Mouse (Mus musculus) kidney, embryonic 16.5 days (tissue): Measurements from ENCODE around the gene Usp46. TPM values are rescaled to one million over a fixed set of nuclear protein-coding genes. Genes with fewer than 3 reads are reported as not detected.

Experiments used
- ATAC-seq: fragments of 200-750 bp; cut with Nextera tagmentation; 2 replicates; pipeline ENCODE4 v1.8.0; 2017; ENCODE audit warnings: moderate TSS enrichment; ENCODE audit not compliant: low FRiP score, low TSS enrichment
- H3K27ac ChIP-seq: fragments of 300-500 bp; sonication (generic); 2 replicates; pipeline ENCODE4 v1.5.1; 2014; ENCODE audit warnings: low read length
- H3K27me3 ChIP-seq: fragments of 300-500 bp; sonication (generic); 2 replicates; pipeline ENCODE4 v1.6.1; 2014; ENCODE audit warnings: low read length, control low read depth, mixed read lengths; ENCODE audit not compliant: insufficient read depth
- H3K36me3 ChIP-seq: fragments of 300-500 bp; sonication (generic); 2 replicates; pipeline ENCODE4 v1.6.1; 2014; ENCODE audit warnings: low read length, control low read depth, mixed read lengths; ENCODE audit not compliant: insufficient read depth
- H3K4me1 ChIP-seq: fragments of 300-500 bp; sonication (generic); 2 replicates; pipeline ENCODE4 v1.6.1; 2014; ENCODE audit warnings: low read length, control low read depth, mixed read lengths; ENCODE audit not compliant: insufficient read depth
- H3K4me2 ChIP-seq: fragments of 300-500 bp; sonication (generic); replicated peaks from 2 replicates; pipeline ENCODE4 v1.6.1; 2014; ENCODE audit warnings: low read depth, low read length
- H3K4me3 ChIP-seq: fragments of 300-500 bp; sonication (generic); 2 replicates; pipeline ENCODE4 v1.5.1; 2014; ENCODE audit warnings: mild to moderate bottlenecking, low read length
- H3K9ac ChIP-seq: fragments of 300-500 bp; sonication (generic); replicated peaks from 2 replicates; pipeline ENCODE4 v1.6.1; 2014; ENCODE audit warnings: low read length
- H3K9me3 ChIP-seq: fragments of 300-500 bp; sonication (generic); 2 replicates; pipeline ENCODE4 v1.6.1; 2016; ENCODE audit warnings: low read length, control low read depth
- WGBS: fragments of 180-500 bp; shearing (Covaris S2); extraction: QIAGEN DNeasy Blood & Tissue Kit; methylation state at CpG from one replicate; pipeline ENCODE4 v1.1.7; 2014; 5-methylcytosine and 5-hydroxymethylcytosine counted together
- polyA plus RNA-seq: library from polyadenylated mRNA; unstranded; fragments of >200 nt; fragmentation: Nextera tagmentation; extraction: Ambion mirVana; gene quantifications from 2 replicates; pipeline ENCODE4 v1.2.1, GENCODE M21; 2015

Usp46 gene
- polyA plus RNA-seq, 1 experiment from 2014 or later, result 27.3 TPM

- H3K27ac ChIP-seq, result no peak overlapping the region
- 97% methylated on average over 2 of the region's 2 CpGs for WGBS
- H3K4me3 ChIP-seq, result no peak overlapping the region
- no peaks in the 10 kb centered on the region for H3K9me3 ChIP-seq
- H3K9ac ChIP-seq, result no peak overlapping the region
- H3K36me3 ChIP-seq, result peaks cover 40% of the 10 kb centered on the region
- H3K4me1 ChIP-seq, result 0 out of 2 replicates have a peak, but pooled peaks cover 3% of the 10 kb centered on the region
- ATAC-seq, result no peak
- H3K27me3 ChIP-seq, result no peaks in the 10 kb centered on the region
- no peak overlapping the region for H3K4me2 ChIP-seq
Measured at GRCm38 (mm10) chr5:74005936-74006335, 62.3 kb downstream of the Usp46 start.

- Histone ChIP-seq H3K36me3 (peaks cover 50% of the 10 kb centered on the region), H3K27ac (peak overlapping the region; percentile 47; the same call in 1 of the 2 replicates), H3K9me3 (no peaks in the 10 kb centered on the region), H3K27me3 (no peaks in the 10 kb centered on the region), H3K4me3 (no peak overlapping the region), H3K4me1 (0 out of 2 replicates have a peak, but pooled peaks cover 3% of the 10 kb centered on the region), H3K4me2 (no peak overlapping the region), H3K9ac (no peak overlapping the region)
- WGBS, result 56% methylated on average over 9 of the region's 9 CpGs
- 0 out of 2 replicates have a peak, but pooled peaks have one; percentile 42 for ATAC-seq
Measured at GRCm38 (mm10) chr5:74001743-74002142, 66.5 kb downstream of the Usp46 start.

- ATAC-seq, result no peak
- H3K9ac ChIP-seq, result no peak overlapping the region
- 80% methylated on average over 5 of the region's 5 CpGs for WGBS
- no peaks in the 10 kb centered on the region for H3K27me3 ChIP-seq
- H3K27ac ChIP-seq, result no peak overlapping the region
- no peak overlapping the region for H3K4me3 ChIP-seq
- H3K4me1 ChIP-seq, result 0 out of 2 replicates have a peak, but pooled peaks cover 3% of the 10 kb centered on the region
- H3K4me2 ChIP-seq, result no peak overlapping the region
- peaks cover 33% of the 10 kb centered on the region for H3K36me3 ChIP-seq
- no peaks in the 10 kb centered on the region for H3K9me3 ChIP-seq
Measured at GRCm38 (mm10) chr5:73998966-73999365, 69.3 kb downstream of the Usp46 start.

- Histone ChIP-seq H3K4me3 (no peak overlapping the region), H3K9me3 (no peaks in the 10 kb centered on the region), H3K36me3 (peaks cover 9% of the 10 kb centered on the region), H3K4me2 (no peak overlapping the region), H3K4me1 (no peaks in the 10 kb centered on the region; the same call in 1 of the 2 replicates), H3K27ac (no peak overlapping the region), H3K27me3 (no peaks in the 10 kb centered on the region), H3K9ac (no peak overlapping the region)
- 0 out of 2 replicates have a peak, but pooled peaks have one; percentile 23 for ATAC-seq
Measured at GRCm38 (mm10) chr5:73994850-73995249, 73.4 kb downstream of the Usp46 start.

GRCm38 (mm10) chr5:73993538-73993937 lies 74.7 kb downstream of the Usp46 start:
- no peak overlapping the region for H3K4me2 ChIP-seq
- peaks cover 9% of the 10 kb centered on the region for H3K36me3 ChIP-seq
- H3K4me1 ChIP-seq, result no peaks in the 10 kb centered on the region; the same call in 1 of the 2 replicates
- 84% methylated on average over 4 of the region's 4 CpGs for WGBS
- H3K9ac ChIP-seq, result no peak overlapping the region
- no peak; the same call in 1 of the 2 replicates for ATAC-seq
- H3K27me3 ChIP-seq, result no peaks in the 10 kb centered on the region
- H3K9me3 ChIP-seq, result no peaks in the 10 kb centered on the region
- no peak overlapping the region for H3K27ac ChIP-seq
- no peak overlapping the region for H3K4me3 ChIP-seq

- H3K27ac ChIP-seq, result no peak overlapping the region
- no peak overlapping the region for H3K4me3 ChIP-seq
- H3K4me2 ChIP-seq, result no peak overlapping the region
- 72% methylated on average over 13 of the region's 13 CpGs for WGBS
- no peak for ATAC-seq
- no peaks in the 10 kb centered on the region; the same call in 1 of the 2 replicates for H3K4me1 ChIP-seq
- peaks cover 3% of the 10 kb centered on the region; the same call in 1 of the 2 replicates for H3K36me3 ChIP-seq
- no peaks in the 10 kb centered on the region for H3K9me3 ChIP-seq
- H3K9ac ChIP-seq, result no peak overlapping the region
- H3K27me3 ChIP-seq, result no peaks in the 10 kb centered on the region
Measured at GRCm38 (mm10) chr5:73992321-73992720, 75.9 kb downstream of the Usp46 start.

- Histone ChIP-seq H3K4me1 (no peaks in the 10 kb centered on the region; the same call in 1 of the 2 replicates), H3K27ac (no peak overlapping the region), H3K9me3 (no peaks in the 10 kb centered on the region), H3K9ac (no peak overlapping the region), H3K36me3 (no peaks in the 10 kb centered on the region), H3K4me3 (no peak overlapping the region), H3K4me2 (no peak overlapping the region), H3K27me3 (no peaks in the 10 kb centered on the region)
- ATAC-seq, result no peak
- WGBS, result 82% methylated on average over 3 of the region's 3 CpGs
Measured at GRCm38 (mm10) chr5:73989532-73989931, 78.7 kb downstream of the Usp46 start.

DNA sequence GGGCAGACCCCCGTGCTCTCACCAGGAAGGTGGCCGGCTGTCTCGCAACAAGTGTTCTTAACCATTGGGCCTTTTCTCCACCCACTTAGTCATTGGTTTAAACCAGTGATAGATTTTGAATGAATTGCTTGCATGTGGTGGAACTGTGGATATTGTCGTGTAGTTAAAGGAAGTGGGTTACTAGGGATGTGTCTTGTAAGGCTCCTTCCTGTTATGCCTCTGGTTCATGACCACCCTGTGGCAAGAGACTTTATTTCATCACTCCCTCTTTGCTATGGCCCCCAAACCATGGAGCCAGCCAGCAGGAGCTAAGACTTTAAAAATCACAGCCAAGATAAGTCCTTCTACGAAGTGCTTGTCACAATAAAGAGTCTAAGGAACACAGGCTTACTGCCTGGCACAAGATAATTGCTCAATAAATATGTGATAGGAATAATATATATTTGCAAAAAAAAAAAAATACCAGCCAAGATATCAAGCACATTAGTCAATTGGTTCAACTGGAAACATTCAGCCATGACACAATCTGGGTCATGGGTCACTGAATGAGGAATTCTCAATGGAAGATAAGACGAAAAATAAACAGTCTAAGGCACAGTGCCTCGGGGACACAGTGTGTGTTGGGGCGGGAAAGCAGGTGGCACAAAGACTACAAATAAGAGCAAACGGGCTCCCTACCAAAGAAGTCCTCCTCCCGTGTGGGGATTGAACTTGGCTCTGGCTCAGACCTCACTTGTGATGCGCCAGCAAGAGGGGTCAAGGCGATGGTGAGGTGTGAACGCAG lies 80.3 kb downstream of the Usp46 start:
- Histone ChIP-seq H3K36me3 (no peaks in the 10 kb centered on the region), H3K4me1 (no peaks in the 10 kb centered on the region; the same call in 1 of the 2 replicates), H3K9me3 (no peaks in the 10 kb centered on the region), H3K27ac (no peak overlapping the region), H3K4me2 (no peak overlapping the region), H3K27me3 (no peaks in the 10 kb centered on the region), H3K9ac (no peak overlapping the region), H3K4me3 (no peak overlapping the region)
- ATAC-seq, result no peak
- WGBS, result 70% methylated on average over 13 of the region's 13 CpGs

- Histone ChIP-seq H3K4me1 (peaks cover 5% of the 10 kb centered on the region; the same call in 1 of the 2 replicates), H3K9ac (no peak overlapping the region), H3K9me3 (no peaks in the 10 kb centered on the region), H3K36me3 (no peaks in the 10 kb centered on the region), H3K27me3 (no peaks in the 10 kb centered on the region), H3K4me2 (no peak overlapping the region), H3K27ac (no peak overlapping the region; the same call in none of the 2 replicates), H3K4me3 (no peak overlapping the region)
- 24% methylated on average over 11 of the region's 11 CpGs for WGBS
- no peak for ATAC-seq
Measured at GRCm38 (mm10) chr5:73977426-73977825, 90.8 kb downstream of the Usp46 start.

GRCm38 (mm10) chr5:73971701-73972100 lies 96.5 kb downstream of the Usp46 start:
- Histone ChIP-seq H3K9me3 (no peaks in the 10 kb centered on the region), H3K36me3 (no peaks in the 10 kb centered on the region), H3K4me1 (peaks cover 9% of the 10 kb centered on the region), H3K4me2 (no peak overlapping the region), H3K27ac (no peak overlapping the region), H3K4me3 (no peak overlapping the region), H3K27me3 (no peaks in the 10 kb centered on the region), H3K9ac (no peak overlapping the region)
- no peak for ATAC-seq
- 85% methylated on average over 5 of the region's 5 CpGs for whole genome bisulfite sequencing
